Mouse (Mus musculus) lung, postnatal 25 days (tissue): ENCODE results near the gene Clrn1.
"Not testable (repeated sequence)": the region's sequence is repeated elsewhere in the genome, so short reads cannot be mapped to it uniquely, and the experiment has no call there.

Experiments used
- DNase-seq: peaks from one replicate; pipeline ENCODE4 v3.0.0; 2022; ENCODE audit warnings: low spot score

Clrn1 gene

GRCm38 (mm10) chr3:58884801-58885573 is at the start of gene Clrn1:
Clrn1 (minus strand) TSS chr3:58885340.
- no peak for DNase-seq

- DNase-seq = no peak
Observed at GRCm38 (mm10) chr3:58924027-58924426, 38.9 kb upstream of the Clrn1 start.

GRCm38 (mm10) chr3:58923140-58923539 is 38.0 kb upstream of the Clrn1 start:
- DNase-seq = no peak

GRCm38 (mm10) chr3:58922636-58923035 is 37.5 kb upstream of the Clrn1 start:
- no peak for DNase-seq

- DNase-seq = no peak
Observed at GRCm38 (mm10) chr3:58921316-58921715, 36.2 kb upstream of the Clrn1 start.

GRCm38 (mm10) chr3:58904656-58905055 is 19.5 kb upstream of the Clrn1 start:
- no peak for DNase-seq

- DNase-seq = no peak
Observed at GRCm38 (mm10) chr3:58902051-58902758, 17.1 kb upstream of the Clrn1 start.

GRCm38 (mm10) chr3:58895131-58895530 is 10.0 kb upstream of the Clrn1 start:
- DNase-seq = no peak

GRCm38 (mm10) chr3:58894529-58894928 is 9.4 kb upstream of the Clrn1 start:
- DNase-seq = no peak

- no peak for DNase-seq
Observed at GRCm38 (mm10) chr3:58889670-58890069, 4.5 kb upstream of the Clrn1 start.

- no peak for DNase-seq
Observed at GRCm38 (mm10) chr3:58888131-58888715, 3.1 kb upstream of the Clrn1 start.

GRCm38 (mm10) chr3:58887719-58888118 is 2.6 kb upstream of the Clrn1 start:
- DNase-seq = no peak

GRCm38 (mm10) chr3:58883511-58883907 is 1.6 kb downstream of the Clrn1 start:
- DNase-seq = no peak

- DNase-seq = no peak
Observed at GRCm38 (mm10) chr3:58882878-58883510, 2.1 kb downstream of the Clrn1 start.

- no peak for DNase-seq
Observed at GRCm38 (mm10) chr3:58881016-58881415, 4.1 kb downstream of the Clrn1 start.

- DNase-seq = no peak
Observed at GRCm38 (mm10) chr3:58880181-58880580, 5.0 kb downstream of the Clrn1 start.

GRCm38 (mm10) chr3:58871882-58872281 is 13.3 kb downstream of the Clrn1 start:
- not testable (repeated sequence) for DNase-seq

- DNase-seq = no peak
Observed at GRCm38 (mm10) chr3:58865690-58866089, 19.4 kb downstream of the Clrn1 start.

- DNase-seq = no peak
Observed at GRCm38 (mm10) chr3:58862976-58863375, 22.2 kb downstream of the Clrn1 start.

GRCm38 (mm10) chr3:58843415-58843814 is 41.7 kb downstream of the Clrn1 start:
- DNase-seq = no peak

GRCm38 (mm10) chr3:58833442-58834160 is 51.5 kb downstream of the Clrn1 start:
- no peak for DNase-seq

GRCm38 (mm10) chr3:58832888-58833287 is 52.3 kb downstream of the Clrn1 start:
- no peak for DNase-seq
